ENCODE assay signal across 8 mouse cellular contexts in the genomic region with DNA sequence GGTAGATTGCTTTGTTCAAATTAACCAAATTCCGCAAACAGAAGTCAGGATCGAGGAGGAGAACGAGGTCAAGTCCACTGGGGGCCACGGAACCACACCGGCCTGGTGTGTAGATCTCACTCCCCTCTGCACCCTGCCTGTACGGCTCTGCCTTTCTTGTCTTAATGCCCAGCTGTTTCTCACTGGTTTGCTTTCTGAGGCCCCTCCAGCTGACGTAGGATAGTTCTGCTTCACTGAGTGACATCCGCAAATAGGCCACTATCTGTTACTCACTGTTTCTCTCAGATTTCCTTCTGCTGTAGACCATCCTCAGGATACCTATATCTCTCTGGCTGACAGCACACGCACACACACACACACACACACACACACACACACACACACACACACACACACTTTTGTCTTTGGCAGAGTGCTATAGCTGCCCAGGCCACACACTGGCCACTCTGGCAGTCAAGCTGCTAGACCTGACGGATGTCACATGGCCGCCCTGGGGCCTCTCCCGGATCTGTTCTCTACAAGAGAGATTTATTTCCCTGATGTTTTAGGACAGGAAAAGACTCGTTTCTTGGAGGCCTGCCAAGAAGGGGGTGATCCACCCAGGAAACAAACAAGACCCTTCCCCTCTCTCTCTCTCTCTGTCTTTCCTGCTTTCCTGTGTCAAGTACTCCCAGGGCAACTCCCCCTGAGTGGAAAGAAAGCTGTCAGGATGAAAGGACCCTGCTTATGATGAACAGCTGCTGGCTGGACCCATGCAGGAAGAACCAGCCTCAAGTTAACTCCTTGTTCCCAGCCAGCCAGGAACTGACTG.
DNase-seq lines count a peak whose midpoint lies in the region; ATAC-seq lines count a peak whose summit lies in the region.

No protein-coding gene starts in this region.

- no peak overlapping the region for H3K4me2 ChIP-seq in forebrain, embryonic 14.5 days (ENCODE audit: low read length)
- no peak overlapping the region for H3K4me2 ChIP-seq in forebrain, embryonic 13.5 days
- no peak overlapping the region for H3K4me2 ChIP-seq in heart, embryonic 14.5 days (ENCODE audit: low read length)
- H3K4me2 ChIP-seq in kidney, embryonic 16.5 days (replicated peaks; ENCODE audit: low read depth, low read length) = peak overlapping the region; percentile 28; the same call in 1 of the 2 replicates

- H3K27me3 ChIP-seq in forebrain, embryonic 14.5 days (replicated peaks; ENCODE audit: control insufficient read depth, insufficient read depth, low read length) = no peaks in the 10 kb centered on the region
- no peaks in the 10 kb centered on the region for H3K27me3 ChIP-seq in forebrain, embryonic 13.5 days
- H3K27me3 ChIP-seq in heart, embryonic 14.5 days (ENCODE audit: control insufficient read depth, insufficient read depth, low read length) = no peaks in the 10 kb centered on the region
- H3K27me3 ChIP-seq in kidney, embryonic 16.5 days (ENCODE audit: insufficient read depth, low read length) = no peaks in the 10 kb centered on the region

- H3K27ac ChIP-seq in forebrain, embryonic 14.5 days (ENCODE audit: low read depth, low read length) = no peak overlapping the region
- H3K27ac ChIP-seq in forebrain, embryonic 13.5 days = no peak overlapping the region
- H3K27ac ChIP-seq in heart, embryonic 14.5 days (replicated peaks in 1 of 2; ENCODE audit: control insufficient read depth in 1 of 2, insufficient read depth in 1 of 2, low read depth in 2 of 2, low read length in 2 of 2) = peak overlapping the region; percentile 38 to 74
- H3K27ac ChIP-seq in kidney, embryonic 16.5 days (ENCODE audit: low read length) = peak overlapping the region; percentile 85

- H3K36me3 ChIP-seq in forebrain, embryonic 14.5 days (ENCODE audit: control insufficient read depth, insufficient read depth, low read length) = no peaks in the 10 kb centered on the region
- H3K36me3 ChIP-seq in forebrain, embryonic 13.5 days (ENCODE audit: poor library complexity, severe bottlenecking) = no peaks in the 10 kb centered on the region
- H3K36me3 ChIP-seq in heart, embryonic 14.5 days (ENCODE audit: control insufficient read depth, insufficient read depth, low read length) = no peaks in the 10 kb centered on the region
- H3K36me3 ChIP-seq in kidney, embryonic 16.5 days (ENCODE audit: insufficient read depth, low read length) = no peaks in the 10 kb centered on the region; the same call in 1 of the 2 replicates

- no peak overlapping the region for H3K9ac ChIP-seq in forebrain, embryonic 14.5 days (ENCODE audit: low read length)
- no peak overlapping the region for H3K9ac ChIP-seq in forebrain, embryonic 13.5 days
- H3K9ac ChIP-seq in heart, embryonic 14.5 days (ENCODE audit: low read length) = peak overlapping the region; percentile 7; the same call in 1 of the 2 replicates
- peak overlapping the region; percentile 47 for H3K9ac ChIP-seq in kidney, embryonic 16.5 days (replicated peaks; ENCODE audit: low read length)

- no peaks in the 10 kb centered on the region for H3K9me3 ChIP-seq in forebrain, embryonic 14.5 days (replicated peaks; ENCODE audit: control insufficient read depth, low read length)
- H3K9me3 ChIP-seq in forebrain, embryonic 13.5 days (replicated peaks) = 0 out of 2 replicates have a peak, but pooled peaks cover 3% of the 10 kb centered on the region
- no peaks in the 10 kb centered on the region for H3K9me3 ChIP-seq in heart, embryonic 14.5 days (ENCODE audit: control insufficient read depth, low read length)
- H3K9me3 ChIP-seq in kidney, embryonic 16.5 days (ENCODE audit: low read length) = peaks cover 3% of the 10 kb centered on the region; the same call in 1 of the 2 replicates

- H3K4me1 ChIP-seq in forebrain, embryonic 14.5 days (ENCODE audit: control insufficient read depth, insufficient read depth, low read length) = no peaks in the 10 kb centered on the region
- peaks cover 13% of the 10 kb centered on the region for H3K4me1 ChIP-seq in forebrain, embryonic 13.5 days
- peaks cover 19 to 21% of the 10 kb centered on the region in 2 experiments for H3K4me1 ChIP-seq in heart, embryonic 14.5 days (ENCODE audit: control insufficient read depth in 2 of 2, insufficient read depth in 2 of 2, low read length in 2 of 2)
- H3K4me1 ChIP-seq in kidney, embryonic 16.5 days (ENCODE audit: insufficient read depth, low read length) = peaks cover 17% of the 10 kb centered on the region

- peak; percentile 51 for DNase-seq in forebrain, embryonic 14.5 days (ENCODE audit: low spot score)
- peak; percentile 57 for DNase-seq in lung, postnatal 14 days
- no peak for DNase-seq in Muller cell, postnatal 12 days (ENCODE audit: inconsistent ontology term)
- no peak for DNase-seq in thymus, postnatal 14 days

- ATAC-seq in forebrain, embryonic 14.5 days = 0 out of 2 replicates have a peak, but pooled peaks have one; percentile 37
- no peak; the same call in 1 of the 2 replicates for ATAC-seq in forebrain, embryonic 13.5 days
- ATAC-seq in heart, embryonic 14.5 days (ENCODE audit: insufficient number of reproducible peaks, insufficient read depth, low FRiP score, low read depth) = peak; percentile 81
- peak; percentile 98 for ATAC-seq in kidney, embryonic 16.5 days (ENCODE audit: low FRiP score, low TSS enrichment)
- no peak for ATAC-seq in megakaryocyte, adult 5-6 weeks (ENCODE audit: poor library complexity, severe bottlenecking)

- no peak overlapping the region for H3K4me3 ChIP-seq in forebrain, embryonic 14.5 days (ENCODE audit: low read depth, low read length)
- H3K4me3 ChIP-seq in forebrain, embryonic 13.5 days = no peak overlapping the region
- H3K4me3 ChIP-seq in heart, embryonic 14.5 days (ENCODE audit: control insufficient read depth in 1 of 2, insufficient read depth in 1 of 2, low read depth in 1 of 2, low read length in 2 of 2) = no peak overlapping the region
- H3K4me3 ChIP-seq in kidney, embryonic 16.5 days (ENCODE audit: low read length) = no peak overlapping the region

- WGBS in forebrain, embryonic 14.5 days = 71% methylated on average over 13 of the region's 13 CpGs
- 70% methylated on average over 13 of the region's 13 CpGs for WGBS in forebrain, embryonic 13.5 days
- 38% methylated on average over 13 of the region's 13 CpGs for WGBS in heart, embryonic 14.5 days
- WGBS in kidney, embryonic 16.5 days = 12% methylated on average over 13 of the region's 13 CpGs

Comparison
In these comparisons a context has a peak if more than half of its experiments do, and no peak if none do; other contexts are left out.
1. ATAC-seq: peak in forebrain, embryonic 14.5 days (single experiment), heart, embryonic 14.5 days (single experiment) and kidney, embryonic 16.5 days (single experiment); none in forebrain, embryonic 13.5 days (single experiment) and megakaryocyte, adult 5-6 weeks (single experiment).
2. DNase-seq: peak in forebrain, embryonic 14.5 days (single experiment) and lung, postnatal 14 days (single experiment); none in Muller cell, postnatal 12 days (single experiment) and thymus, postnatal 14 days (single experiment).
3. H3K27ac ChIP-seq: peak in heart, embryonic 14.5 days (2 of 2) and kidney, embryonic 16.5 days (single experiment); none in forebrain, embryonic 14.5 days (single experiment) and forebrain, embryonic 13.5 days (single experiment).
4. H3K9ac ChIP-seq: peak in heart, embryonic 14.5 days (single experiment) and kidney, embryonic 16.5 days (single experiment); none in forebrain, embryonic 14.5 days (single experiment) and forebrain, embryonic 13.5 days (single experiment).